Mouse (Mus musculus): ENCODE data around the gene Mrln.

Mrln gene

GRCm38 (mm10) chr10:70204505-70205399, at the start of gene Mrln:
Gene Mrln, plus strand, starts transcription at chr10:70204664.
- DNase-seq (ENCODE audit: low spot score in 2 of 2) = no peak

DNA sequence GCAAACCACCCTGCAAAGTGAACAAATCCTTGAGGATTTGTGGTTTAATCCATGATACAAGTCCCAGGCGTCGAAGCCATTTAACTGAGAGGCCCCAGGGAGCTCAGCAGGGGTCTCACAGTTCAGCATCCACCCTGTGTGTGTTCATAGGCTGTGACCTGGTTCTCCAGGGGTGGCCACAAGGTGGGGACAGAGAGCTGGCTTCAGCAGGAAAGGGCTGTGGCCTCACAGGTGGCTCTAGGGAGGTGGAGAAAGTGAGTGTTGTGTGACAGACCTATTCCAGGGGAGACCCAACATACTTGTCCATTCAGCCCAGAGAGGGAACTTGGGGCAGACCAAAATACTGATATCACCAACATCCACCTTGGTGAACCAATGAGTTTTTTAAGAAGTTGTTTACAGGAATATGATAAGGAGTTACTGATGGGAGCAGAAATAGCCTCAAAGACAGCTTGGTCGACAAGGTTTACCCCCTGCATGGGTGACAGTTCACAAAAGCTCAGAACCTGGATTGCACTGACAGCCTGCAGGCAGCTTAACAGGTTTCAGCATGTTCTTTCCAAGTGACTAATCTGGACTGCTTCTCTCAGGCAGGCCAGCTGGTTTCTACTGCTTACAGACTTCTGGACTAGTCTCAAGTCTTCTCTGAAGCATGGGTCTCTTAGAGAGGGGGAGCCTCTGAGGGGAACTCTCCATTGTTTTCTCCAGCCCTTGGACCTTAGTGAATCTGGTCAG, 47.9 kb upstream of the Mrln start:
- DNase-seq (ENCODE audit: low spot score in 2 of 2) = no peak

GRCm38 (mm10) chr10:70159651-70160320, 44.7 kb upstream of the Mrln start:
- no peak for DNase-seq (ENCODE audit: low spot score in 2 of 2)

DNA sequence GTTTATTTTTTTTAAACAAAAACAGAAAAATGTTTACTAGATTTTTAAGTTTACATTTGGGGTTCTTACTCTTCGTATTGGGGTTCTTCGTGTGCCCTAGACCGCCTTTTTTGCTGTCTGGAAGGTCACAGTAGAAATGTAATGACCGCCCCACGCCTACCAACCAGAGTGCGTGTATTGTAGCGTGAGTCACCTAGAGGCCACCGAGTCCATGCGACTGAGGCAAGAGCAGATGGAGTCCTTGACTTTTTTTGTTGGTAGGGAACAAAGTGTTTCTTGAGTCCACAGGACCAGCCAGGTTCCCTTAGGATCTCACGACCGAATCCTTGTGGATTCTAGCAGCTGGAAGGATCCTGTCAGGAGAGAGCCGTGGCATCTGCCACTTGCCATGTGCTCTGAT, 43.7 kb upstream of the Mrln start:
- no peak for DNase-seq (ENCODE audit: low spot score in 2 of 2)

- DNase-seq (ENCODE audit: low spot score in 2 of 2) = no peak
Observed at GRCm38 (mm10) chr10:70161504-70161903, 43.0 kb upstream of the Mrln start.

DNA sequence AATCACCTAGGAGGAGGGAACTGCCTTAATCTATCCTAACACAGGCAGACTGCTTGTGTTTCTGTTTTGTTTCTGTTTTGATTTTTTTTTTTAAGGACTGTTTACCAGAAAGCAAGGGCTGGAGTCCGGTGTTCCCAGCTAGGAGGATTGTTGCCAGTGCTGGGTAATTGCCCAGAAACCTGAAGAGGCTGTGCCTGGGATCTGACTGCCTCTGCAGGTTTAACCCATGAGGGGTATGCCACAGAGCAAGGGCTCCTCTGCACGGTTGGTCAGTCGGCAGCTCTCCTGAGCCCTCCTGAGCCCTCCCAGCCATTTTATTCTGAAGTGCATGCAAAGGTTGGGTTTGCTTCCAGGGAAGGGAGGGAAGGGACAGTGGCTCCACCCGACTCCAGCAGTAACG, 40.8 kb upstream of the Mrln start:
- DNase-seq (ENCODE audit: low spot score in 2 of 2) = no peak

DNA sequence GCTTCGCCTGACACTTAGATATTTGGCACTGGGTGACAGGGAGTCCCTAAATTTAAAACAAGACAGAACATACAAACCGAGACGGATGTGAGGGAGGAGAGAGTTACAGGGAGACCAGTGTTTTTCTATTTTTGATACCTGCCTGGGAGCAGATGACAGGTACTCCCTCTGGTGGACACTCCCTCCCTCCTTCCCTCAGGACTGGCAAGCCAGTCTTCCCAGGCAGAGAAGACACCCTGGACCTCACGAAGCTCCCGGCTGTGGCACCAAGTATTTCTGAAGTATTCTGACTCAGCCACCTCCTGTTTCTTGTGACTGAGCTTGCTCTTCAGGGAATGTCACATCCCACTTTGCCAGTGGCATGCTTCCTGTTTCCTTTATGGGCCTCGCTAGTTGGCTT, 38.6 kb upstream of the Mrln start:
- DNase-seq (ENCODE audit: low spot score in 2 of 2) = no peak

DNA sequence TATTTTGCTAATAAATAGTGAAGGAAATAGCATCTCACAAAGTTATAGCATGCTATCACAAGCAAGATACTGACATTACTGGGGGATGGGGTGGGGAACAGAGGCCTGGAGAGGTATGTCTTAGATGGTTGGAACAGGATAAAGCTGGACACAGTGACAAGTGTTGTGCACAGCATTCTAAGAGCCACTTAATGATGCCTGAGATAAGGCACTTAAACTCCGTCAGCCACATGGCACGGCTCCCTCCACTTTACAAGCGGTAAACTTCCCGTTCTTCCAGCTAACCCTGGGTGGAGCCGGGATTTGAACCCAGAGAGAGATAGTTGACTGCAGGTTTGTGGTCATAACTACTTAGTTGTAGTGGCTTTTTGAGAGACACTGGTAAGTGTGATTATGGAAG, 38.0 kb upstream of the Mrln start:
- DNase-seq (ENCODE audit: low spot score in 2 of 2) = no peak

GRCm38 (mm10) chr10:70167625-70168024, 36.8 kb upstream of the Mrln start:
- DNase-seq (ENCODE audit: low spot score in 2 of 2) = no peak

DNA sequence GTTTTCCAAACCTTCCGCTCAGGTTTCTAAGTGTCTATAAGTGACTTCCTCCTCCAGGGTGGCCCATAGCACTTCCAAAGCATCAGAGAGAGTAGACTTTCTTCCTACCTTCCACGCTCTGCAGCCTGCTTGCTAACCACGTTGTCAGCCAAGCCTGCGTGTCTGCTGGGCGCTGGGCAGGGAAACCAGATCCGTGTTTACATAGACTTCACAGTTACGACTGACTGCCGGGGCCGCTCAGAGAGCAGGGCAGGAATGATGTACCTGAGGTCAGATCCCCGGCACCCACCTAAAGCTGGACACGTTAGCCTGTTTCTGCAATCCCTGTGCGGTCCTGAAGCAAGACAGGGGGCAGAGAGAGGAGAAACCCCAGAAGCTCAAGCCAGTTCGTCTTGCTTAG, 36.1 kb upstream of the Mrln start:
- DNase-seq (ENCODE audit: low spot score in 2 of 2) = no peak

DNA sequence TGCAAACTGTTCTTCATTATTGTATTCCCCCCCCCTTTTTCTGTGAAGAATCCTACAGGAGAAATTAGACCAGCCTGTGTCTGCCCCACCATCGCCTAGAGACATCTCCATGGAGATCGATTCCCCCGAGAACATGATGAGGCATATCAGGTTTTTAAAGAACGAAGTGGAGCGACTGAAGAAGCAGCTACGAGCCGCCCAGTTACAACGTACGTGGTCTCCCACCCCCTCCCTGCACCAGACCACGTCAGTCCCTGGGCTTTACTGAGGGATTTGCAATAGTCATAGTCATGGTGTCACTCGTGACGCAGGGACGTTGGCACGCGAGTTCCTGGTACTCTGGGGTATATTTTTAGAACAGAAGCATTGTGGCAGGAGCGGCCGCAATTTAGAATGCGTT, 35.4 kb upstream of the Mrln start:
- DNase-seq (ENCODE audit: low spot score in 2 of 2) = peak; percentile 52 to 58

DNA sequence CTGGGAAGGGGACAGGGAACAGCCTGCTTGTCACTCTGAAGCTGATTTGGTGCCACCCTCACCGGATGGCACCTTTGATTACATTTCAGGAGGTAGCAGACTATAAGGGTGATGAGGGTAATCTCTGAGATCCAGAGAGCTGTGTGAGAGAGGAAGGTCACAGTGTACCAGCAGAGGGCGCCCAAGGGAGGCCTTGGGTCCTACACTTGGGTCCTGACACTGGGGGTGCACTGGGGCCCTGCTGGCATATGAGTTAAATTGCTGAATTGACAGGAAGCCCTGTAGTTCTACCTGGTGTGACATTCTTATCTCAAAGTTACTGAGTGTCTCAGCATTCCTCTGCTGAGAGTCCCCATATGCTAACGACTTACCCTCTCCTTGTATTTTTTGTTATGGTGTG, 31.1 kb upstream of the Mrln start:
- DNase-seq (ENCODE audit: low spot score in 2 of 2) = peak in 1 of 2 experiments; percentile 42

- DNase-seq (ENCODE audit: low spot score in 2 of 2) = no peak
Observed at GRCm38 (mm10) chr10:70174494-70175190, 29.8 kb upstream of the Mrln start.

- DNase-seq (ENCODE audit: low spot score in 2 of 2) = no peak
Observed at GRCm38 (mm10) chr10:70180727-70181126, 23.7 kb upstream of the Mrln start.

- no peak for DNase-seq (ENCODE audit: low spot score in 2 of 2)
Observed at GRCm38 (mm10) chr10:70181279-70181972, 23.0 kb upstream of the Mrln start.

- DNase-seq (ENCODE audit: low spot score in 2 of 2) = no peak
Observed at GRCm38 (mm10) chr10:70183210-70184080, 21.0 kb upstream of the Mrln start.

DNA sequence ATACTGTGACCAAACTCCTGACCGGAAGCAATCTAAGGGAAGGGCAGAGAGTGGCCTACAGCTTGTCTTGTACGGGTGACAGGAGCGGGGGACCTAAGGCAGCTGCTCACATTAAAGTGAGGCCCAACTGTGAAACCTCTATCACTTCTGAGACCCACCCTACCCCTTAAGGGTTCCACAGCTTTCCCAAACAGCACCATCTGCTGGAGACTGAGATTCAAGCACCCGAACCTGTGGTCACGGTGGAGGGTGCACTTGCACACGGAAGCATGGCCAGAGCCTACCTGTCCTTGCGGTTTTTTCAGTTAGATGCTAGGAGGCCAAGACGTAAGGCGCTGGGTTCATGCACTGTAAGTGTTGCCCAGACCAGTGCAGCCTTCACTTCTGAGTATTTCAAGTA, 18.3 kb upstream of the Mrln start:
- DNase-seq (ENCODE audit: low spot score in 2 of 2) = no peak

GRCm38 (mm10) chr10:70186586-70186985, 17.9 kb upstream of the Mrln start:
- no peak for DNase-seq (ENCODE audit: low spot score in 2 of 2)

GRCm38 (mm10) chr10:70189864-70190263, 14.6 kb upstream of the Mrln start:
- no peak for DNase-seq (ENCODE audit: low spot score in 2 of 2)

DNA sequence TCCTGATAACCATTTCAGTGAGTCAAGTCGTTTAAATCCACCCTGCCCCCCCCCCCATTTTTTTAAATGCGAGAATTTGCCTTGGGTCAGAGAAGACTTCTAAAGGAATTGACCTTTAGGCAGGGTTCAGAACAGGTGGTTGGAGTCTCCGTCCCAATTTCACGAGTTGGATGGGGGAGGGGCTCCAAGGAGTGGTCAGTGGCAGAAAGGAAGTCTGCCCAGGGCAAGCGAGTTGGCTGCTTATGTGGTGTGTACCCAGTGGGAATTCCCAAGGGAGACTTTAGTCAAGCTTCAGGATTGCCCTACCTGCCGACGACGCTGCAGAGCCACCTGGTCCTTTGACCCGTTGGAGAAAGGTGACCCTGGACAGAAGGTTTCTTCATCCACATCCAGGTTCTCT, 10.2 kb upstream of the Mrln start:
- no peak for DNase-seq (ENCODE audit: low spot score in 2 of 2)
